Mouse (Mus musculus) stomach, postnatal 0 days (tissue): ENCODE measurements around the gene Polr2m. TPM values are rescaled to one million over a fixed set of nuclear protein-coding genes. Genes with fewer than 3 reads are reported as not detected.
A peak's percentile ranks its signal among the peaks of the same experiment; 100 is the strongest.

ENCODE experiments used
- ATAC-seq: fragments of 200-750 bp; cut with Nextera tagmentation; 2 replicates; pipeline ENCODE4 v1.8.0; 2017; ENCODE audit not compliant: low FRiP score, low TSS enrichment
- DNase-seq: peaks from one replicate; pipeline ENCODE4 v3.0.0-alpha.2; 2016; ENCODE audit warnings: low spot score
- H3K27ac ChIP-seq: fragments of 300-500 bp; sonication (generic); replicated peaks from 2 replicates; pipeline ENCODE4 v1.5.1; 2014; ENCODE audit warnings: mild to moderate bottlenecking, control low read depth
- H3K27me3 ChIP-seq: fragments of 300-500 bp; sonication (generic); 2 replicates; pipeline ENCODE4 v1.6.1; 2014; ENCODE audit warnings: low read length; ENCODE audit not compliant: control insufficient read depth, insufficient read depth
- H3K36me3 ChIP-seq: fragments of 300-500 bp; sonication (generic); 2 replicates; pipeline ENCODE4 v1.6.1; 2014; ENCODE audit warnings: low read length, mixed read lengths; ENCODE audit not compliant: control insufficient read depth, insufficient read depth
- H3K4me1 ChIP-seq: fragments of 300-500 bp; sonication (generic); replicated peaks from 2 replicates; pipeline ENCODE4 v1.6.1; 2014; ENCODE audit warnings: antibody characterized with exemption; ENCODE audit not compliant: control insufficient read depth, insufficient read depth
- H3K4me2 ChIP-seq: fragments of 300-500 bp; sonication (generic); replicated peaks from 2 replicates; pipeline ENCODE4 v1.6.1; 2014; ENCODE audit warnings: low read depth, mild to moderate bottlenecking, control low read depth, moderate library complexity
- H3K4me3 ChIP-seq: fragments of 300-500 bp; sonication (generic); 2 replicates; pipeline ENCODE4 v1.5.1; 2014; ENCODE audit warnings: low read depth, low read length, control low read depth
- H3K9ac ChIP-seq: fragments of 300-500 bp; sonication (generic); 2 replicates; pipeline ENCODE4 v1.6.1; 2014; ENCODE audit warnings: mild to moderate bottlenecking, low read length, control low read depth, mixed read lengths
- H3K9me3 ChIP-seq: fragments of 300-500 bp; sonication (generic); 2 replicates; pipeline ENCODE4 v1.6.1; 2016; ENCODE audit warnings: low read length; ENCODE audit not compliant: control insufficient read depth
- CTCF ChIP-seq: IDR thresholded peaks from 2 replicates; pipeline ENCODE4 v1.5.1; 2016; ENCODE audit warnings: antibody characterized with exemption, low read depth, mild to moderate bottlenecking, moderate library complexity
- EP300 ChIP-seq: optimal IDR thresholded peaks from 2 replicates; pipeline ENCODE3; 2016; ENCODE audit warnings: antibody characterized with exemption
- WGBS: fragments of 180-500 bp; shearing (Covaris S2); extraction: QIAGEN DNeasy Blood & Tissue Kit; methylation state at CpG from one replicate; pipeline ENCODE4 v1.1.7; 2014; 5-methylcytosine and 5-hydroxymethylcytosine counted together
- polyA plus RNA-seq: library from polyadenylated mRNA; unstranded; fragments of >200 nt; fragmentation: Nextera tagmentation; extraction: Ambion mirVana; gene quantifications from 2 replicates; pipeline ENCODE4 v1.2.1, GENCODE M21; 2015

Polr2m gene
- 149 and 155 TPM in 2 replicates for polyA plus RNA-seq

- TF ChIP-seq CTCF (no peak), EP300 (peak; percentile 91)
- DNase-seq (peak; percentile 96), ATAC-seq (peak; percentile 97)
- Histone ChIP-seq H3K4me1 (no peaks in the 10 kb centered on the region), H3K36me3 (peaks cover 19% of the 10 kb centered on the region), H3K4me3 (peak within 1 kb of the TSS; percentile 98), H3K9me3 (no peaks in the 10 kb centered on the region), H3K27ac (peak within 1 kb of the TSS; percentile 97), H3K9ac (peak within 1 kb of the TSS; percentile 100), H3K4me2 (peak within 1 kb of the TSS; percentile 60), H3K27me3 (no peaks in the 10 kb centered on the region)
- WGBS, result under 1% methylated on average over 65 of the region's 70 CpGs
These were observed at the start of gene Polr2m for GRCm38 (mm10) chr9:71485475-71486094. Gene Polr2m, minus strand, starts transcription at chr9:71485935.

DNA sequence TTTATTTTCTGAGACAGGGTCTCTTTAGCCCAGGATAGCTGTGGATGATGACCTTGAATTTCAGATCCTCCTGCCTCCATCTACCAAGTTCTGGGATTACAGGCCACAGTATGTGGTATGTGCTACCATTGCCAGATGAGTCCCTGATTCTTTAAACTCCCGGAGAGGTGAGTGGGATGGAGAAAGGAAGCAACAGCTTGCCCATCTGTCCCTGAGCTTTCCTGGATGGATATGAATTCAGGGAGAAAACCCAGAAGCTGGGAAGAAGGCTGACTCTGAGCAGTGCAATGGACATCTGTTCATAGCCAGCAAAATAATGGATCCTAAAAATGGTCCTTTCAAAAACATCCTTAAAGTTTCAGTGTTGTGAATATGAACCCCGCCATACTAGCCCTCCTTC, 49.3 kb upstream of the Polr2m start:
- Histone ChIP-seq H3K9ac (no peak overlapping the region), H3K27me3 (no peaks in the 10 kb centered on the region), H3K27ac (no peak overlapping the region), H3K4me1 (no peaks in the 10 kb centered on the region), H3K4me2 (no peak overlapping the region), H3K9me3 (no peaks in the 10 kb centered on the region), H3K36me3 (no peaks in the 10 kb centered on the region), H3K4me3 (no peak overlapping the region)
- WGBS, result 82% methylated on average over 2 of the region's 2 CpGs
- TF ChIP-seq CTCF (no peak), EP300 (no peak)
- no peak for ATAC-seq
- DNase-seq, result no peak

- H3K27ac ChIP-seq, result no peak overlapping the region
- ATAC-seq, result no peak
- no peak for DNase-seq
- H3K9me3 ChIP-seq, result no peaks in the 10 kb centered on the region
- peak; percentile 48 for TF ChIP-seq CTCF
- TF ChIP-seq EP300, result no peak
- H3K4me3 ChIP-seq, result no peak overlapping the region
- H3K9ac ChIP-seq, result no peak overlapping the region
- no peaks in the 10 kb centered on the region for H3K4me1 ChIP-seq
- H3K36me3 ChIP-seq, result no peaks in the 10 kb centered on the region
- no peaks in the 10 kb centered on the region for H3K27me3 ChIP-seq
- H3K4me2 ChIP-seq, result no peak overlapping the region
- WGBS, result 67% methylated on average over 2 of the region's 2 CpGs
These were observed 44.2 kb upstream of the Polr2m start for GRCm38 (mm10) chr9:71529960-71530359.

GRCm38 (mm10) chr9:71527438-71527837, 41.7 kb upstream of the Polr2m start:
- Histone ChIP-seq H3K9ac (no peak overlapping the region), H3K4me3 (no peak overlapping the region), H3K4me2 (no peak overlapping the region), H3K4me1 (no peaks in the 10 kb centered on the region), H3K27me3 (no peaks in the 10 kb centered on the region), H3K9me3 (no peaks in the 10 kb centered on the region), H3K27ac (no peak overlapping the region), H3K36me3 (no peaks in the 10 kb centered on the region)
- 40% methylated on average over 9 of the region's 9 CpGs for WGBS
- ATAC-seq, result no peak
- no peak for DNase-seq
- TF ChIP-seq CTCF (no peak), EP300 (no peak)

- Histone ChIP-seq H3K27me3 (no peaks in the 10 kb centered on the region), H3K4me2 (no peak overlapping the region), H3K36me3 (no peaks in the 10 kb centered on the region), H3K4me3 (no peak overlapping the region), H3K27ac (no peak overlapping the region), H3K4me1 (no peaks in the 10 kb centered on the region), H3K9me3 (no peaks in the 10 kb centered on the region), H3K9ac (no peak overlapping the region)
- DNase-seq, result no peak
- WGBS, result 74% methylated on average over 4 of the region's 4 CpGs
- TF ChIP-seq EP300 (no peak), CTCF (no peak)
- ATAC-seq, result no peak
These were observed 38.2 kb upstream of the Polr2m start for GRCm38 (mm10) chr9:71523901-71524300.

DNA sequence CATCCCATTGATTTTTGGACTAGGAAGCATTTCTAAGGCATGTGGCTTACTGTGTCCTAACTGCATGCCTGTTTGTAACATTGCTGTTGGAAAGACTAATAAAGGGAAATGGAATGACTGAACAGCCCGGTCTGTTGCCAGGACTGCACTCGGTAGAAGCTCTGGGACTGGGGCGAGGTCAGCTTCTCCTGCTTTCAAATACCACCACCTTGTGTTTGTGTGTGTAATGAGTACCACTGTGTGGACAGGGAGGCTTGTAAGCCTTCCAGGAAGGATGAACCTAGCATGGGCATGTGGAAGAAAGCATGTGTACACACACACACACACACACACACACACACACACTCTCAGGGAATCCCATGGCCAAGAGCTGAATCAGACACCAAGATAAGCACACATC, 34.1 kb upstream of the Polr2m start:
- TF ChIP-seq EP300, result no peak
- TF ChIP-seq CTCF, result peak; percentile 37
- Histone ChIP-seq H3K27me3 (no peaks in the 10 kb centered on the region), H3K4me1 (no peaks in the 10 kb centered on the region), H3K36me3 (no peaks in the 10 kb centered on the region), H3K4me3 (no peak overlapping the region), H3K27ac (no peak overlapping the region), H3K9me3 (no peaks in the 10 kb centered on the region), H3K4me2 (no peak overlapping the region), H3K9ac (no peak overlapping the region)
- no peak for ATAC-seq
- no peak for DNase-seq
- WGBS, result 61% methylated on average over 3 of the region's 3 CpGs
